Mouse (Mus musculus) limb, embryonic 11.5 days (tissue): Measurements from ENCODE around the gene Zfr2. TPM values are rescaled to one million over a fixed set of nuclear protein-coding genes. Genes with fewer than 3 reads are reported as not detected.

ENCODE experiments used
- ATAC-seq: fragments of 200-750 bp; cut with Nextera tagmentation; 2 replicates; pipeline ENCODE4 v1.8.0; 2017; ENCODE audit warnings: low read depth; ENCODE audit not compliant: insufficient number of reproducible peaks, low FRiP score, low TSS enrichment
- DNase-seq: peaks from one replicate; pipeline ENCODE4 v3.0.0-alpha.2; 2015; ENCODE audit warnings: low spot score
- H3K27ac ChIP-seq: fragments of 300-500 bp; sonication (generic); replicated peaks from 2 replicates; pipeline ENCODE4 v1.5.1; 2014; ENCODE audit warnings: low read depth, mild to moderate bottlenecking, low read length
- H3K27me3 ChIP-seq: fragments of 300-500 bp; sonication (generic); 2 replicates; pipeline ENCODE4 v1.6.1; 2014; ENCODE audit warnings: mild to moderate bottlenecking, low read length, mixed read lengths; ENCODE audit not compliant: control insufficient read depth, insufficient read depth
- H3K36me3 ChIP-seq: fragments of 300-500 bp; sonication (generic); 2 replicates; pipeline ENCODE4 v1.6.1; 2014; ENCODE audit warnings: mild to moderate bottlenecking, low read length, moderate library complexity, mixed read lengths; ENCODE audit not compliant: control insufficient read depth, insufficient read depth
- H3K4me1 ChIP-seq: fragments of 300-500 bp; sonication (generic); 2 replicates; pipeline ENCODE4 v1.6.1; 2014; ENCODE audit warnings: low read length, mixed read lengths; ENCODE audit not compliant: control insufficient read depth, insufficient read depth
- H3K4me2 ChIP-seq: fragments of 300-500 bp; sonication (generic); 2 replicates; pipeline ENCODE4 v1.6.1; 2014; ENCODE audit warnings: low read depth, mild to moderate bottlenecking, moderate library complexity; ENCODE audit not compliant: severe bottlenecking
- H3K4me3 ChIP-seq: fragments of 300-500 bp; sonication (generic); 2 replicates; pipeline ENCODE4 v1.5.1; 2014; ENCODE audit warnings: low read depth, low read length
- H3K9ac ChIP-seq: fragments of 300-500 bp; sonication (generic); 2 replicates; pipeline ENCODE4 v1.6.1; 2014; ENCODE audit warnings: mild to moderate bottlenecking, low read length
- H3K9me3 ChIP-seq: fragments of 300-500 bp; sonication (generic); 2 replicates; pipeline ENCODE4 v1.6.1; 2016; ENCODE audit warnings: low read length; ENCODE audit not compliant: control insufficient read depth
- whole genome bisulfite sequencing: fragments of 180-500 bp; shearing (Covaris S2); extraction: QIAGEN DNeasy Blood & Tissue Kit; methylation state at CpG from one replicate; pipeline ENCODE4 v1.1.7; 2014; 5-methylcytosine and 5-hydroxymethylcytosine counted together
- microRNA-seq: library from miRNA; unstranded; fragments of <30 nt; microRNA quantifications from one replicate; pipeline ENCODE4, GENCODE M21; 2016
- polyA plus RNA-seq: library from polyadenylated mRNA; unstranded; fragments of >200 nt; fragmentation: Nextera tagmentation; extraction: Ambion mirVana; gene quantifications from 2 replicates; pipeline ENCODE4 v1.2.1, GENCODE M21; 2014

The Zfr2 gene
- polyA plus RNA-seq, 1 experiment from 2014 or later, result 3.4 TPM

DNA sequence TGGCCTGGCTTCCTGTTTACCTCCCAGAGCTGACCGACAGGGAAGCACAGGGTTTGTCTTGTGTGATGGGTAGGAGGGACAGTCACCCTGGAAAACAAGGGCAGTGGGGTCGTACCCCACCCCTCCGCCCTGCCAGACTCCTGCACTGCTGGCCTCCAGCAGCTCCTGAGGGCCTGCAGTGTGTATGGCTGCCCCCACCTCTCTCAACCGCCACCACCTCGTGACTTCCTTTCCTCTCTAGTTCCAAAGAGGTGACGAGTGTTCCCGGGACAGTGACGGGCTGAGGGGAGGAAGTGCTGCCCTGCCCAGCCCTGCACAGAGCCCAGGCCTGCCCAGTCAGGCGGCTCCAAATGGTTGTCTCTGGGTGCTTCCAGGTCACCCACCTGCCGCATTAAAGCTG is 64.9 kb downstream of the Zfr2 start:
- Histone ChIP-seq H3K36me3 (peaks cover 4% of the 10 kb centered on the region; the same call in 1 of the 2 replicates), H3K4me2 (no peak overlapping the region)
- 47% methylated on average over 10 of the region's 10 CpGs for WGBS

DNA sequence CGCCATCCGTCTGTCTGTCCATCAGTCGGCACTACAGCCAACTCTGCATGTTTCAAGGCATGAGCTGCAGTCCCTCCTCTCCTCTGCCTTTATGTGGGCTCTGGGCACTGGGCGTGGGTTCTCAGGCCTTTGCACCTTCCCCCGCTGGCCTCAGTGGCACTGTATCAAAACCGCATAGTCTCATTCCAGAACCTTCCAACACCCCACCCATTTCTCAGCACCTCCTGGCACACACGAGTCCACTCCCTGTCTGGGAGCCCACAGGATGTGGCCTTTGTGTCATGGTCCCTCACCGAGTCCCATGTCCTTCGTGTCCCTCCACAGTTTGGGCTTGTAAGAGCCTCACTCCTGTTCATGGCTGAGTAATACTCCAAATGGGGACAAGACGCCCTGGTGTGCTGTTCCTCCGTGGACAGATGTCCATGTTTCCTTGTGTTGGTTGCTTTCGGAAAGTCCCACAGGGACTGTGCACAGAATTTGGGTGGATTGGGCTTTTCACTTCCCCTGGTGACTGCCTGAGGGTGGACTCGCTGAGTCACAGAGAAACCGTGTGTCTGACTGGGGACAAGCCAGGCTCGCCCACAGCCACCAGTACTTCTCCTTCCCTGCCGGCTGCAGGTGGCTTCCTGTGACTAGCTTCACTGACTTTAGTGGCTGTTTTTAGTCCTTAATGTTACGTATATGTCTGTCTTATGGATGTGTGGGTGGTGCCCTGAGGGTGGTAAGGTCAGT is 65.6 kb downstream of the Zfr2 start:
- Histone ChIP-seq H3K27me3 (no peaks in the 10 kb centered on the region), H3K4me3 (no peak overlapping the region), H3K36me3 (peaks cover 4% of the 10 kb centered on the region; the same call in 1 of the 2 replicates), H3K4me2 (no peak overlapping the region), H3K4me1 (peaks cover 14% of the 10 kb centered on the region), H3K9ac (no peak overlapping the region), H3K27ac (no peak overlapping the region), H3K9me3 (no peaks in the 10 kb centered on the region)
- 94% methylated on average over 17 of the region's 17 CpGs for WGBS
- ATAC-seq, result no peak
- no peak for DNase-seq

More for the DNA sequence above, 64.9 kb downstream of the Zfr2 start:
- H3K9me3 ChIP-seq, result no peaks in the 10 kb centered on the region
- no peak overlapping the region for H3K9ac ChIP-seq
- DNase-seq, result no peak
- H3K4me1 ChIP-seq, result peaks cover 14% of the 10 kb centered on the region
- no peak overlapping the region for H3K4me3 ChIP-seq
- no peaks in the 10 kb centered on the region for H3K27me3 ChIP-seq
- no peak overlapping the region for H3K27ac ChIP-seq
- ATAC-seq, result no peak

DNA sequence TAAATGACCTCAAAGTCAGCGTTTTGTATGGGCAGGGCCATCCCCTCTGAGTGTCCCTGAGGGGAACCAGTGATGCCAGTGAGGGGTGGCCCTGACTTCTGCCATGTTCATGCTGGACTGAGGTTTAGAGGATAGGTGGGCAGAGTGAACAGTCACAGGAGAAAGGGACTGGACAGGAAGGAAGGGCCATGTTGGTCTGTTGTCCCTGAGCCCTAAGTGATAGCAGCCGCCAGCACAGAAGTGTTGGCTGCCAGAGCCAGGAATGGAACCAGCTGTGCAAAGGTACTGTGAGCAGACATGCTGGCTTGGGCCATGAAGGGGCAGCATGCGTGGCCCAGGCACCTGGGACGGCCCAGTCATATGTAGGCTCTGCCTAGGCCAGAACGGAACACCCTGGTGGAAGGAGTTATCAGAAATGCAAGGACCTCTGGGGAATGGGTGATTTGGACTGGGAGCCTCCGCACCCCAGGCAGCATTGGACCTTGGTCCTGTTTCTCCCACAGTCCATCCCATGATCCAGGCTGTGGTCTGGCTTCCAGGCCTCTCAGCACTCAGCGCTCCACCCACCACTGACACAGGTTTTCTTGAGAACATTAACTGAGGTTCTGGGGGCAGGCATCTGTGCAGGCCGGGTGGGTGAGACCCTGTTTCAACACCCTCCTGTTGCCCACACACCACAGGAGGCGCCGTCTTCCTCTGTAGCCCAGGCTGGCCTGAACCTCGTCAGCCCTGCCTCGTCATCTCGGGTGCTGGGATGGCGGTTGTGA is 66.8 kb downstream of the Zfr2 start:
- Histone ChIP-seq H3K27ac (no peak overlapping the region), H3K36me3 (peaks cover 6% of the 10 kb centered on the region; the same call in 1 of the 2 replicates), H3K4me1 (peaks cover 1% of the 10 kb centered on the region), H3K9me3 (no peaks in the 10 kb centered on the region), H3K27me3 (no peaks in the 10 kb centered on the region), H3K4me3 (no peak overlapping the region), H3K9ac (no peak overlapping the region), H3K4me2 (no peak overlapping the region)
- DNase-seq (no peak), ATAC-seq (no peak)
- WGBS, result 91% methylated on average over 14 of the region's 14 CpGs

DNA sequence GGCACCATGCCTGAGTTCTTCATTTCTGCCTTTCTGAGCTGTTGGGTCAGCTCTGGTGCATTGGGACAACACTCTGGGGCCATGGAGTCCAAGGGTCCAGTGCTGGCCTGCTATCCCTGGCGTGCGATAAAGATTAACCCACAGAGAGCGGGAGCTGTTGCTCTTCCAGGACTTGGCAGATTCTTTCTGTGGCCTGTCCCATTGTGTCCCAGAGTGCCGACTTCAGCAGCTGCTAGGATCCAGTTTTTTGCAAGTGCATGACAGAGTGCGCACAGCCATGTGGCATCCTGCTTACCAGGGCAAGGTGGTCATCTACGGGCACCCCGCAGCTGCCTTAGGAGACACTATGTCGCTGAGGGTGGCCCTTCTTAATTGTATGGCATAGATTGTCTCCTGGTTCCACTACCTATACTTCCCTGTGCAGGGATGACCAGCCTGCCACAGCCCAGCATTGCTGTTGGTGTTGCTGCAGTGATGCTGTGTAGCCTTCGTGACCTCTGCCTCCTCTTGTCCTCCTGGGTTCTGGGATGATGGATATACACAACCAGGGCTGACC is 67.5 kb downstream of the Zfr2 start:
- H3K9me3 ChIP-seq, result no peaks in the 10 kb centered on the region
- no peak overlapping the region; the same call in 1 of the 2 replicates for H3K9ac ChIP-seq

DNA sequence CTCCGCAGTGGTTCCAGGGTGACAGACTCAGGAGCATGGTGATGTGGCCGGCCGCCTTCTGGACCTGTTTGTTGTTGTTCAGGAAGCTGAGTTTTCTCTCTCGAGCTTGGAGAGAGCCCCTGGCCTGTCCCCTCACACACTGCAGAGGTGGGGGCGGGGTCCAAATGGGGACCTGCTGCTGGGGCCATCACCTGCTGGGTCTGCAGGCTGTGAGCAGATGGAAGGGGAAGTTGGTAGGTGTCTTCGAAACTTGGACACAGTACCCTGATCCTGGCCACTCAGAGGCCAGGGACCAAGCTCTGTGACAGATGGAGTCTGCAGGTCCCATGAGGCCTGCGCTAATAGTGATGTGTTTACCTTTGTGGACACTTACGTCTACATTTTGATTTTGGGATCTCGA is 68.4 kb downstream of the Zfr2 start:
- Histone ChIP-seq H3K27me3 (no peaks in the 10 kb centered on the region), H3K9ac (no peak overlapping the region), H3K4me3 (no peak overlapping the region), H3K36me3 (peaks cover 5% of the 10 kb centered on the region; the same call in 1 of the 2 replicates), H3K4me2 (no peak overlapping the region), H3K4me1 (no peaks in the 10 kb centered on the region), H3K9me3 (no peaks in the 10 kb centered on the region), H3K27ac (no peak overlapping the region)
- no peak for ATAC-seq
- WGBS, result 81% methylated on average over 9 of the region's 9 CpGs
- no peak for DNase-seq

More for the DNA sequence above, 67.5 kb downstream of the Zfr2 start:
- WGBS, result 87% methylated on average over 9 of the region's 9 CpGs
- H3K36me3 ChIP-seq, result peaks cover 6% of the 10 kb centered on the region; the same call in 1 of the 2 replicates
- DNase-seq, result no peak
- H3K27ac ChIP-seq, result no peak overlapping the region
- no peaks in the 10 kb centered on the region for H3K4me1 ChIP-seq
- no peak overlapping the region for H3K4me3 ChIP-seq
- H3K4me2 ChIP-seq, result no peak overlapping the region
- ATAC-seq, result no peak
- H3K27me3 ChIP-seq, result no peaks in the 10 kb centered on the region

Small RNA genes lying within 50 kb of the gene (microRNA-seq; reads per million reads assigned to microRNA genes)
- gene Mir3057, result 13.1 reads per million, percentile 23 among the genes with 10 or more reads in this experiment

Other genes with a start within 250 kb of the Zfr2 start
- 4.6 and 4.8 TPM in 2 replicates for gene Gng7, start 218.2 kb upstream of the Zfr2 start, polyA plus RNA-seq
- gene Diras1, start 207.5 kb upstream of the Zfr2 start, polyA plus RNA-seq, result 0.07 and 0.16 TPM in 2 replicates
- 7.8 and 7.9 TPM in 2 replicates for gene Slc39a3, start 195.7 kb upstream of the Zfr2 start, polyA plus RNA-seq
- 219 and 221 TPM in 2 replicates for gene Sgta, start 173.0 kb upstream of the Zfr2 start, polyA plus RNA-seq
- 64.0 and 73.5 TPM in 2 replicates for gene Thop1, start 163.1 kb upstream of the Zfr2 start, polyA plus RNA-seq
- gene Creb3l3, start 134.3 kb upstream of the Zfr2 start, polyA plus RNA-seq, result 0.27 and 0.28 TPM in 2 replicates
- 230 and 239 TPM in 2 replicates for gene Map2k2, start 127.2 kb upstream of the Zfr2 start, polyA plus RNA-seq
- 6.7 and 8.4 TPM in 2 replicates for gene Zbtb7a, start 97.9 kb upstream of the Zfr2 start, polyA plus RNA-seq
- 53.3 and 56.9 TPM in 2 replicates for gene Pias4, start 65.2 kb upstream of the Zfr2 start, polyA plus RNA-seq
- 428 TPM in 2 replicates for gene Eef2, start 56.5 kb upstream of the Zfr2 start, polyA plus RNA-seq
- 43.3 and 49.1 TPM in 2 replicates for gene Dapk3, start 50.1 kb upstream of the Zfr2 start, polyA plus RNA-seq
- gene 4930442H23Rik, start 49.3 kb upstream of the Zfr2 start, polyA plus RNA-seq, result not detected in 2 replicates
- gene Nmrk2, start 31.1 kb upstream of the Zfr2 start, polyA plus RNA-seq, result 0.08 TPM in 1 of 2 replicates, not detected in the other
- gene Atcay, start 2.3 kb upstream of the Zfr2 start, polyA plus RNA-seq, result 0.11 and 0.27 TPM in 2 replicates
- 1.2 and 2.3 TPM in 2 replicates for gene Matk, start 19.8 kb downstream of the Zfr2 start, polyA plus RNA-seq
- 198 and 217 TPM in 2 replicates for gene Mrpl54, start 33.8 kb downstream of the Zfr2 start, polyA plus RNA-seq
- gene Apba3, start 33.8 kb downstream of the Zfr2 start, polyA plus RNA-seq, result 45.3 and 46.3 TPM in 2 replicates
- 2.0 TPM in 2 replicates for gene Tjp3, start 58.4 kb downstream of the Zfr2 start, polyA plus RNA-seq
- gene Pip5k1c, start 59.8 kb downstream of the Zfr2 start, polyA plus RNA-seq, result 49.0 and 60.6 TPM in 2 replicates
- 35.9 and 40.0 TPM in 2 replicates for gene Cactin, start 87.9 kb downstream of the Zfr2 start, polyA plus RNA-seq
- 1.7 and 1.8 TPM in 2 replicates for gene Tbxa2r, start 95.6 kb downstream of the Zfr2 start, polyA plus RNA-seq
- gene Gipc3, start 110.1 kb downstream of the Zfr2 start, polyA plus RNA-seq, result not detected in 2 replicates
- gene Hmg20b, start 117.3 kb downstream of the Zfr2 start, polyA plus RNA-seq, result 129 and 130 TPM in 2 replicates
- 4.7 and 5.9 TPM in 2 replicates for gene Mfsd12, start 124.3 kb downstream of the Zfr2 start, polyA plus RNA-seq
- 0.21 and 0.45 TPM in 2 replicates for gene 4930404N11Rik, start 132.7 kb downstream of the Zfr2 start, polyA plus RNA-seq
- gene Fzr1, start 145.4 kb downstream of the Zfr2 start, polyA plus RNA-seq, result 107 and 119 TPM in 2 replicates
- 53.7 and 55.7 TPM in 2 replicates for gene Dohh, start 151.3 kb downstream of the Zfr2 start, polyA plus RNA-seq
- gene Gm48551, start 151.3 kb downstream of the Zfr2 start, polyA plus RNA-seq, result 2.1 and 2.8 TPM in 2 replicates
- 0.40 and 1.0 TPM in 2 replicates for gene Gm48552, start 155.8 kb downstream of the Zfr2 start, polyA plus RNA-seq
- 3.4 and 3.5 TPM in 2 replicates for gene Smim24, start 159.9 kb downstream of the Zfr2 start, polyA plus RNA-seq
- gene Nfic, start 222.5 kb downstream of the Zfr2 start, polyA plus RNA-seq, result 16.7 and 18.7 TPM in 2 replicates
- 0.33 and 0.77 TPM in 2 replicates for gene Celf5, start 249.6 kb downstream of the Zfr2 start, polyA plus RNA-seq